Mouse (Mus musculus) embryonic fibroblast, embryonic 13.5 days (primary cell): ENCODE results near the gene Slc22a1. TPM values are rescaled to one million over a fixed set of nuclear protein-coding genes. Genes with fewer than 3 reads are reported as not detected.
A peak's percentile ranks its signal among the peaks of the same experiment; 100 is the strongest.

Source experiments
- H3K27ac ChIP-seq: 2 replicates; pipeline ENCODE4 v1.5.1; 2012; ENCODE audit warnings: low read length, control low read depth, inconsistent platforms; ENCODE audit not compliant: insufficient read depth
- H3K4me1 ChIP-seq: 2 replicates; pipeline ENCODE4 v1.6.1; 2011; ENCODE audit warnings: low read length; ENCODE audit not compliant: control insufficient read depth, insufficient read depth
- H3K4me3 ChIP-seq: 2 replicates; pipeline ENCODE4 v1.5.1; 2011; ENCODE audit warnings: mild to moderate bottlenecking, control low read depth, low read length; ENCODE audit not compliant: insufficient read depth
- CTCF ChIP-seq: IDR thresholded peaks from 2 replicates; pipeline ENCODE4 v1.5.1; 2011; ENCODE audit warnings: mild to moderate bottlenecking, control low read depth, low read length, moderate library complexity, borderline replicate concordance; ENCODE audit not compliant: insufficient read depth
- POLR2A ChIP-seq: IDR thresholded peaks from 2 replicates; pipeline ENCODE4 v1.6.1; 2011; ENCODE audit warnings: low read depth, mild to moderate bottlenecking, control low read depth, low read length, moderate library complexity
- polyA plus RNA-seq: library from polyadenylated mRNA; stranded (reverse); fragments of >200 nt; gene quantifications from 2 replicates; pipeline ENCODE4 v1.2.4, GENCODE M21; 2011; ENCODE audit warnings: low read depth; ENCODE audit not compliant: missing spikeins, insufficient read length

The Slc22a1 gene
- polyA plus RNA-seq: not detected in 2 replicates

DNA sequence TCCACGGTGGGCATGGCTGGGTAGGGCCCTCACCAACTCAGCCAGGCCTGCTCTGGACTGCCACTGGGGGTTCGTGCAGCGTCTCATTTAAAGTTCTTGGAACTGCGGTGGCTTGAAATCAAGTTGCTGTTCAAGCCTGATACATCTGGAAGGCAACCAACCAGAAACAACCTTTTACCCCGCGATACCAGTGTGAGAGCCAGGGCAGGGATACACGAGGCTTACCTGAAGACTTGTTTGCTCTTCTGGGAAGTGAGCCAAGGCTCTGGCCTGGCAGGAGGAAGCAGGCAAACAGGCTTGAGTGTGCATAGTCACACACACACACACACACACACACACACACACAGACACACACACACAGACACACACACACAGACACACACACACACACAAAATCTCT, at the start of gene Slc22a1:
TSS of gene Slc22a1 (minus strand) at position 184 of the 400 bp plus-strand sequence.
- Histone ChIP-seq H3K27ac (no peak within 1 kb of the TSS), H3K4me1 (no peaks in the 10 kb centered on the region), H3K4me3 (no peak within 1 kb of the TSS)
- no peak for TF ChIP-seq CTCF
- TF ChIP-seq POLR2A: no peak

DNA sequence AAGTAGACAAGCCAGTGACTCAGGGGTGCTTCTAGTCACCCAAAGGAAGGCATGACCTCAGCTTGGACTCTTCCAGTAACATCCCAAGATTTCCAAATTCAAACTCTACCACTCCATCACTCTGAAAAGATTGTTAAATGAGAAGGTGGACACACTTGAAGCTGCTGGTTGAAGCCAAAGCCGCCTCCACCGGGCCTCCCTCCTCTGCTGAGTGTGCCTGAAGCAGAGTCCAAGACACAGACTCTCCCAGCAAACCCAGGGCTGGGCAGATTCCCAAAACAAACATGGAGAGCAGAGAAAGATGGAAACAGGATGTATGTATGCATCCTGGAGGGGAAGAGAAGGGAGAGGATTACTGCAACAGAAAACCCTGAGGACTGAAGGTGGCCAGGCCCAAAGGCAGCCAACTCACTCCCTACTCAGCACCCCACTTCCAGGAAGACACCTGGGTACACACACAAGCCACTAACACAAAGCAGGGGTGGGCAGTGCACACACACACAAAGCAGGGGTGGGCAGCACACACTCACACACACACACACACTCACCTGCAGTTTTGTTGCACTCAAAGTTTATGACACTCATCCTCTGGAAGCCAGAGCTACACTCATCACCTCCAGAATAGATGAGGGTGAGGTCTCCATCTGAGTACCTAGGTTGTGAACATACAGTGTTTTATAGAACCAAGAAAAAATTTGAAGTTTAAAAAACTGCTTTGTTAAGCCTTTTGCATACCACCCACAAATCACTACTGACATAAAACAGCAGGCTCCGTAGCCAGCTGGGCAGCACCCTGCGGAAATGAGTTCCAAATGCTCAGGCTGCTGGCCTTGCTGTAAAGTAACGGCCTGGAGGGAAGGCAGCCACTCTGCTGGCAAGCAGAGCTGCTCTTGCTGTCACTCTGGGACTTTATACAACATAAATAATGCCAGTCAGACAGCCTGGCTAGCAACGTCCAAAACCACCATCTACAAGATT, 49.4 kb upstream of the Slc22a1 start:
- TF ChIP-seq CTCF (no peak), POLR2A (no peak)
- Histone ChIP-seq H3K4me1 (peaks cover 18% of the 10 kb centered on the region), H3K4me3 (no peak overlapping the region), H3K27ac (peak overlapping the region; percentile 84)

DNA sequence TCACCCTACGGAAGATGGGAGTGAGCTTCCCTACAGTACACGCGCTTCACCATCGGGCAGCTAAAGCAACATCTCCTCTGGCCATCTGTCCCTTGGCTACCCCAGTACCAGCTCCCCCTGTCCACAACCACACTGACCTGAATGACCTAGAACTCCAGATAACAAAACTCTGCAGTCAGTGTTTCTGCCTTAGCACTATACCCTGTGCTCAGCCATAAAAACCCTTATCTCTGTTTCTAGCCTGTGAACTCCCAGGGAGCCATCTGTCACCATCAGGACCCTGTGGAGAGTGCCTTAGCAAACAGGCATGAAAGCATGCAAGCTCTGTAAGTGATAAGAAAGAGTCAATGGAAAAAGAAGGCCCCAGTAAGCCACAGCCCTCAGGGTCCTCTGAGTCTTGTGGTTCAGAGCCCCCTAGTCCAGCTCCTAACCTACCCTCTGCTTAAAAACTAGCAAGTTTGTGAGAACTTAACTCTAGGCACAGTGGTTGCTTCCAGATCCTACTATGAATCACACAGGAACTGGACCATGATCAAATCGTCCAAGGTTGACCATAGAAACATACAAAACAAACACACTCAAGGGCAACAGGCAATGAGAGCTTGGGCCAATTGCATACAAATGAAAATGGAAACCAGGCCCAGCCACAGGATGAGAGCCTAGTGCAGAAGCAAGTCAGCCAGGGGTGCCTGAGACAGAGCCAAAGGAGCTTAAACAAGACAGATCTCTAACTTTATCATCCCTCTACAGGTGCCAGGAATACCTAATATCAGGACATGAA, 48.5 kb upstream of the Slc22a1 start:
- Histone ChIP-seq H3K27ac (peak overlapping the region; percentile 84), H3K4me3 (no peak overlapping the region), H3K4me1 (peaks cover 18% of the 10 kb centered on the region)
- TF ChIP-seq POLR2A: no peak
- TF ChIP-seq CTCF: no peak

DNA sequence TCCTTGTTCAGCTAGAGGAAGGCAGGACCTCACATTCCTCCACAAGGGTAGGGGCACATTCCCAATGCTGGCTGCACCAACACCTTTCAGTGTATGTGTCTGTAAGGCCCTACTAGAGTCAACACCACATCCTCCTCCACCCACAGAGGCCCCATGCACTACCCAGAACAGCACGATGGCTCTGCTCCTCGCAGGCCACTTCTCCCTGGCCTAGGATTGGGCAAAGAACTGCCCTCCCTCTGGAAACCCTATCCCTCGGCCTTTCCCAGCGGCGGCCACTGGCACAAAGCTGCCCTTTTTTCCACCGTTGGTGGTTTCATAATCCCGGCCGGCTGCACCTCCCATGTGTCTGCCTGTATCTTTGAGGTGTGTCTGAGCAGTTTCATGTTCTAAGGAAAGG, 47.0 kb upstream of the Slc22a1 start:
- H3K4me1 ChIP-seq: peaks cover 18% of the 10 kb centered on the region
- H3K27ac ChIP-seq: no peak overlapping the region
- H3K4me3 ChIP-seq: no peak overlapping the region
- no peak for TF ChIP-seq CTCF
- TF ChIP-seq POLR2A: no peak

DNA sequence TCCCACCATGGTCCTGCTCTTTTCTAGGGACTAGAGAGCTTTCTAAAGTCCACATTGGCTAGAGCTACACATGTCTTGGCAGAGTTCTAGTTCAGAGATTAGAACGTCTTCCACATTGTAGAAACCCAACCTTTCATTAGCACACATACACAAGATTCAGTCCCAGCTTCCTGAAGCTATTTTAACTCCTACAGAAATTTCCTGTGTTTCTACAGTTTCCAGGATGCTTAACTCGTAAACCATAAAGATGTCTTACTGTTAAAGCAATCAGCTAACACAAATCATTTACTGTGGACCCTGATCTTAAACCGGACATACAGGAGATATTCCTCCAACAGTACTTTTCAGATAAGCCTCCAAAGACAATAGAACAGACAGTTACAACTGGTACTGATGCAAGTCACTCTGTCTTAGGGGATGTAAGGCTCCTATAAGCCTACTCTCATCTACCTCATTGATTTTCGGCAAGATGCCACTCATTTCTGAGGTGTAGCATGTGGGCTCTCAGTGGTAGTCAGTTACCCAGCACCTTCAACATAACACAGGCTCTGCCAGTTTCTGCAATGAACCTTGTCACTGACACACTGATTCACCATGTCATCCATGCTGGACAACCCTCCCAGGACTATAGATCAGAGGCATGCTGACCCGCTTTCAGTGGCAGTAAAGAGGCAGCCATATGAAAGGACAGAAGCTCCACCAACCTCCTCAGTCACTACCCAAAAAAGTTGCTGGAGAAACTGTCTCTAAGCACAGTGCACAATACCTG, 45.7 kb upstream of the Slc22a1 start:
- H3K27ac ChIP-seq: no peak overlapping the region
- H3K4me1 ChIP-seq: peaks cover 15% of the 10 kb centered on the region

DNA sequence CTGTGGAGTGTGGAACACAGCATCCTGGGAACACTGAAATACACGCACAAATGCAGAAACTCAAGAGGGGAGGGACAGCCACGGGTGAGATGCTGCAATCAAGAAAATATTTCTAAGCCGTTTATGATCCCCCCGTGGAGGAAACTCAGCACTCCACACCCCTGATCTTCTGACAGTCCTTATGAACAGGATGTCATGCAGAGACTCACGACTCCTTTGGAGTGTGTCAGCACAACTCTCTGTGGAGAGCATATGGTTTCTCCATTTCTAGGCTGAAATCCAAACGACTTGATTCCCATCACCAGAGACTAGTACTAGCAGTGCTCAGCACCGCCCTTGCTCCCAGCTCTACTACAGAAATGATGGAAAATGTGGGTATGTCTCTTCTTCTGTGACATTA, 42.6 kb upstream of the Slc22a1 start:
- Histone ChIP-seq H3K4me3 (no peak overlapping the region), H3K4me1 (no peaks in the 10 kb centered on the region), H3K27ac (no peak overlapping the region)
- TF ChIP-seq CTCF (no peak), POLR2A (no peak)

More for the DNA sequence above, 45.7 kb upstream of the Slc22a1 start:
- TF ChIP-seq CTCF (no peak), POLR2A (no peak)
- H3K4me3 ChIP-seq: no peak overlapping the region

DNA sequence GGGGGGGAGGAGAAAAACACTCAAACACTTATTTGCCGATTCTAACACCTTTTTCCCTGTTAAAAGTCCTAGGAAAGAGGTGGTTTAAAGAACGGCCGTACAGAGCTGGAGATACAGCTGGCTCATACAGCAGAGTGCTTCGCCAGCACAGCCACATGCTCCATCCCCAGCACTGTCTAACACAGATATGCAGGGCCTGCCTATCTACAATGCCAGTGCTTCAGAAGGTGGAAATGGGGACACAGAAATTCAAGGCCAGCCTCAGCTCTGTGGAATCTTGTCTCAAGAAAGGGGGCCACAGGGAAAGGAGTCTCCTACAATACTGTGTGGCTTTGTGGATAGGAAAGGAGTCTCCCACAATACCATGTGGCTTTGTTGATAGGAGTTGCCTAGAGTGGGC, 41.8 kb upstream of the Slc22a1 start:
- Histone ChIP-seq H3K4me3 (no peak overlapping the region), H3K27ac (no peak overlapping the region), H3K4me1 (no peaks in the 10 kb centered on the region)
- TF ChIP-seq CTCF: no peak
- TF ChIP-seq POLR2A: no peak

- H3K27ac ChIP-seq: no peak overlapping the region
- no peak overlapping the region for H3K4me3 ChIP-seq
- H3K4me1 ChIP-seq: no peaks in the 10 kb centered on the region
- no peak for TF ChIP-seq CTCF
- TF ChIP-seq POLR2A: no peak
Observed at GRCm38 (mm10) chr17:12715032-12715431, 39.4 kb upstream of the Slc22a1 start.

GRCm38 (mm10) chr17:12714080-12714561, 38.5 kb upstream of the Slc22a1 start:
- H3K27ac ChIP-seq: no peak overlapping the region
- H3K4me3 ChIP-seq: no peak overlapping the region
- no peak for TF ChIP-seq POLR2A
- TF ChIP-seq CTCF: no peak
- H3K4me1 ChIP-seq: no peaks in the 10 kb centered on the region
